Comparison of ENCODE assay signal across 8 mouse cellular contexts in genomic region chr11:97052219-97052646, GRCm38 (mm10). TPM values are rescaled to one million over a fixed set of nuclear protein-coding genes. Genes with fewer than 3 reads are reported as not detected.
A peak's percentile ranks its signal among the peaks of the same experiment; 100 is the strongest.
DNase-seq lines count a peak whose midpoint lies in the region; ATAC-seq and TF ChIP-seq lines count a peak whose summit lies in the region.

No protein-coding gene starts in this region.

- peaks cover 53% of the 10 kb centered on the region for H3K36me3 ChIP-seq in midbrain, embryonic 12.5 days
- H3K36me3 ChIP-seq in midbrain, embryonic 15.5 days (replicated peaks), result peaks cover 30% of the 10 kb centered on the region; the same call in 1 of the 2 replicates
- peaks cover 50% of the 10 kb centered on the region for H3K36me3 ChIP-seq in lung, embryonic 14.5 days (ENCODE audit: insufficient read depth)
- H3K36me3 ChIP-seq in stomach, postnatal 0 days (ENCODE audit: control insufficient read depth, insufficient read depth, low read length), result peaks cover 10% of the 10 kb centered on the region

- TF ChIP-seq EP300 in stomach, postnatal 0 days (optimal IDR thresholded peaks at IDR 0.05), result no peak

- 30% methylated on average over 11 of the region's 11 CpGs for WGBS in midbrain, embryonic 12.5 days
- WGBS in midbrain, embryonic 15.5 days, result 34% methylated on average over 11 of the region's 11 CpGs
- WGBS in lung, embryonic 14.5 days, result 21% methylated on average over 11 of the region's 11 CpGs
- 15% methylated on average over 11 of the region's 11 CpGs for WGBS in stomach, postnatal 0 days

- DNase-seq in kidney, adult 18-20 months, result peak; percentile 55
- peak; percentile 61 for DNase-seq in lung, embryonic 14.5 days
- DNase-seq in stomach, postnatal 0 days (ENCODE audit: low spot score), result peak; percentile 90
- no peak for DNase-seq in layer of hippocampus, postnatal 25 days (ENCODE audit: extremely low spot score in 1 of 2, low spot score in 1 of 2)
- DNase-seq in gastrocnemius, adult 8-10 months (ENCODE audit: low spot score in 2 of 2), result no peak

- H3K4me3 ChIP-seq in midbrain, embryonic 12.5 days, result peak overlapping the region; percentile 73; the same call in 1 of the 2 replicates
- H3K4me3 ChIP-seq in midbrain, embryonic 15.5 days, result no peak overlapping the region
- peak overlapping the region; percentile 65; the same call in 1 of the 2 replicates for H3K4me3 ChIP-seq in lung, embryonic 14.5 days (ENCODE audit: low read depth, low read length)
- H3K4me3 ChIP-seq in stomach, postnatal 0 days (ENCODE audit: low read depth, low read length), result peak overlapping the region; percentile 69

- no peak overlapping the region for H3K9ac ChIP-seq in midbrain, embryonic 12.5 days (replicated peaks)
- no peak overlapping the region for H3K9ac ChIP-seq in midbrain, embryonic 15.5 days
- no peak overlapping the region; the same call in none of the 2 replicates for H3K9ac ChIP-seq in lung, embryonic 14.5 days
- peak overlapping the region; percentile 78 for H3K9ac ChIP-seq in stomach, postnatal 0 days (ENCODE audit: low read length)

- H3K27ac ChIP-seq in midbrain, embryonic 12.5 days (replicated peaks), result no peak overlapping the region
- H3K27ac ChIP-seq in midbrain, embryonic 15.5 days, result no peak overlapping the region
- peak overlapping the region; percentile 69; the same call in 1 of the 2 replicates for H3K27ac ChIP-seq in lung, embryonic 14.5 days (ENCODE audit: low read depth)
- H3K27ac ChIP-seq in stomach, postnatal 0 days (replicated peaks), result peak overlapping the region; percentile 77; the same call in 1 of the 2 replicates

- H3K4me2 ChIP-seq in midbrain, embryonic 12.5 days (replicated peaks), result peak overlapping the region; percentile 95; the same call in 1 of the 2 replicates
- no peak overlapping the region for H3K4me2 ChIP-seq in midbrain, embryonic 15.5 days
- H3K4me2 ChIP-seq in lung, embryonic 14.5 days, result peak overlapping the region; percentile 90
- peak overlapping the region; percentile 81 for H3K4me2 ChIP-seq in stomach, postnatal 0 days (replicated peaks; ENCODE audit: low read depth)

- TF ChIP-seq CTCF in lung, embryonic 14.5 days (IDR thresholded peaks at IDR 0.05; ENCODE audit: low read depth), result no peak
- no peak for TF ChIP-seq CTCF in stomach, postnatal 0 days (IDR thresholded peaks at IDR 0.05; ENCODE audit: low read depth)

- H3K27me3 ChIP-seq in midbrain, embryonic 12.5 days, result no peaks in the 10 kb centered on the region
- no peaks in the 10 kb centered on the region for H3K27me3 ChIP-seq in midbrain, embryonic 15.5 days (replicated peaks)
- H3K27me3 ChIP-seq in lung, embryonic 14.5 days (ENCODE audit: insufficient read depth, low read length), result no peaks in the 10 kb centered on the region
- no peaks in the 10 kb centered on the region for H3K27me3 ChIP-seq in stomach, postnatal 0 days (ENCODE audit: control insufficient read depth, insufficient read depth, low read length)

- H3K9me3 ChIP-seq in midbrain, embryonic 12.5 days, result no peaks in the 10 kb centered on the region
- H3K9me3 ChIP-seq in midbrain, embryonic 15.5 days, result no peaks in the 10 kb centered on the region
- no peaks in the 10 kb centered on the region for H3K9me3 ChIP-seq in lung, embryonic 14.5 days (ENCODE audit: low read depth, low read length)
- H3K9me3 ChIP-seq in stomach, postnatal 0 days (ENCODE audit: control insufficient read depth, low read length), result no peaks in the 10 kb centered on the region

- H3K4me1 ChIP-seq in midbrain, embryonic 12.5 days, result peaks cover 23% of the 10 kb centered on the region
- peaks cover 27% of the 10 kb centered on the region for H3K4me1 ChIP-seq in midbrain, embryonic 15.5 days
- H3K4me1 ChIP-seq in lung, embryonic 14.5 days (ENCODE audit: insufficient read depth), result 0 out of 2 replicates have a peak, but pooled peaks cover 8% of the 10 kb centered on the region
- peaks cover 5% of the 10 kb centered on the region for H3K4me1 ChIP-seq in stomach, postnatal 0 days (replicated peaks; ENCODE audit: control insufficient read depth, insufficient read depth)

- ATAC-seq in midbrain, embryonic 12.5 days (ENCODE audit: low FRiP score, low read depth), result no peak
- ATAC-seq in midbrain, embryonic 15.5 days (replicated peaks), result no peak
- peak; percentile 23; the same call in 1 of the 2 replicates for ATAC-seq in common myeloid progenitor, adult 5-6 weeks (replicated peaks; ENCODE audit: low read depth, poor library complexity, severe bottlenecking)
- ATAC-seq in lung, embryonic 14.5 days (ENCODE audit: insufficient read depth), result peak; percentile 65
- peak; percentile 85 for ATAC-seq in stomach, postnatal 0 days (ENCODE audit: low FRiP score, low TSS enrichment)

RNA-seq across cellular contexts. Expression of gene Osbpl7, which starts 1.8 kb away (rescaled TPM):
- polyA plus RNA-seq in midbrain, embryonic 12.5 days (2016; fragmentation: Nextera tagmentation; extraction: Ambion mirVana), result 8.5 and 10.8 TPM in 2 replicates
- polyA plus RNA-seq in midbrain, embryonic 15.5 days (2015; fragmentation: Nextera tagmentation; extraction: Ambion mirVana), result 12.8 and 14.1 TPM in 2 replicates
- total RNA-seq in common myeloid progenitor, adult 5-6 weeks (2017), result 8.2 and 11.1 TPM in 2 replicates
- 6.3 and 12.8 TPM in 2 replicates for polyA plus RNA-seq in lung, embryonic 14.5 days (2014; fragmentation: Nextera tagmentation; extraction: Ambion mirVana)
- 7.5 and 8.6 TPM in 2 replicates for polyA plus RNA-seq in stomach, postnatal 0 days (2015; fragmentation: Nextera tagmentation; extraction: Ambion mirVana)
- 10 to 100 TPM; 15.8 to 16.5 TPM for total RNA-seq in layer of hippocampus, postnatal 25 days (2021)
- total RNA-seq in gastrocnemius, adult 8-10 months (2022), result 1 to 10 TPM; 3.0 to 4.5 (median 3.2) TPM

RNA-seq across cellular contexts. Expression of gene Mrpl10, which starts 10.9 kb away (rescaled TPM):
- polyA plus RNA-seq in midbrain, embryonic 12.5 days (2016; fragmentation: Nextera tagmentation; extraction: Ambion mirVana), result 63.4 and 64.4 TPM in 2 replicates
- polyA plus RNA-seq in midbrain, embryonic 15.5 days (2015; fragmentation: Nextera tagmentation; extraction: Ambion mirVana), result 54.5 and 60.2 TPM in 2 replicates
- total RNA-seq in common myeloid progenitor, adult 5-6 weeks (2017), result 15.2 and 17.0 TPM in 2 replicates
- polyA plus RNA-seq in lung, embryonic 14.5 days (2014; fragmentation: Nextera tagmentation; extraction: Ambion mirVana), result 84.5 and 85.5 TPM in 2 replicates
- polyA plus RNA-seq in stomach, postnatal 0 days (2015; fragmentation: Nextera tagmentation; extraction: Ambion mirVana), result 56.3 and 60.8 TPM in 2 replicates
- 10 to 100 TPM; 76.3 to 83.6 TPM for total RNA-seq in layer of hippocampus, postnatal 25 days (2021)
- 10 to 100 TPM; 44.1 to 52.7 (median 45.6) TPM for total RNA-seq in gastrocnemius, adult 8-10 months (2022)

RNA-seq across cellular contexts. Expression of gene Lrrc46, which starts 11.0 kb away (rescaled TPM):
- 2.4 and 3.3 TPM in 2 replicates for polyA plus RNA-seq in midbrain, embryonic 12.5 days (2016; fragmentation: Nextera tagmentation; extraction: Ambion mirVana)
- 3.4 and 3.8 TPM in 2 replicates for polyA plus RNA-seq in midbrain, embryonic 15.5 days (2015; fragmentation: Nextera tagmentation; extraction: Ambion mirVana)
- total RNA-seq in common myeloid progenitor, adult 5-6 weeks (2017), result 0.64 and 2.0 TPM in 2 replicates
- polyA plus RNA-seq in lung, embryonic 14.5 days (2014; fragmentation: Nextera tagmentation; extraction: Ambion mirVana), result 1.1 and 1.5 TPM in 2 replicates
- polyA plus RNA-seq in stomach, postnatal 0 days (2015; fragmentation: Nextera tagmentation; extraction: Ambion mirVana), result 0.36 and 0.45 TPM in 2 replicates
- total RNA-seq in layer of hippocampus, postnatal 25 days (2021), result 1 to 10 TPM in 1 of 2 experiments, under 1 TPM in 1; 0.74 to 1.0 TPM
- total RNA-seq in gastrocnemius, adult 8-10 months (2022), result not detected

RNA-seq across cellular contexts. Expression of gene Scrn2, which starts 22.5 kb away (rescaled TPM):
- polyA plus RNA-seq in midbrain, embryonic 12.5 days (2016; fragmentation: Nextera tagmentation; extraction: Ambion mirVana), result 22.5 and 24.2 TPM in 2 replicates
- polyA plus RNA-seq in midbrain, embryonic 15.5 days (2015; fragmentation: Nextera tagmentation; extraction: Ambion mirVana), result 15.0 and 16.4 TPM in 2 replicates
- 18.4 and 21.5 TPM in 2 replicates for total RNA-seq in common myeloid progenitor, adult 5-6 weeks (2017)
- 24.5 and 30.2 TPM in 2 replicates for polyA plus RNA-seq in lung, embryonic 14.5 days (2014; fragmentation: Nextera tagmentation; extraction: Ambion mirVana)
- polyA plus RNA-seq in stomach, postnatal 0 days (2015; fragmentation: Nextera tagmentation; extraction: Ambion mirVana), result 11.8 and 12.5 TPM in 2 replicates
- 1 to 10 TPM; 4.0 to 4.2 TPM for total RNA-seq in layer of hippocampus, postnatal 25 days (2021)
- total RNA-seq in gastrocnemius, adult 8-10 months (2022), result 10 to 100 TPM; 13.0 to 14.4 (median 13.6) TPM

RNA-seq across cellular contexts. Expression of gene Sp6, which starts 39.0 kb away (rescaled TPM):
- 0.26 and 0.63 TPM in 2 replicates for polyA plus RNA-seq in midbrain, embryonic 12.5 days (2016; fragmentation: Nextera tagmentation; extraction: Ambion mirVana)
- 0.37 TPM in 1 of 2 replicates, not detected in the other for polyA plus RNA-seq in midbrain, embryonic 15.5 days (2015; fragmentation: Nextera tagmentation; extraction: Ambion mirVana)
- 0.59 TPM in 1 of 2 replicates, not detected in the other for total RNA-seq in common myeloid progenitor, adult 5-6 weeks (2017)
- polyA plus RNA-seq in lung, embryonic 14.5 days (2014; fragmentation: Nextera tagmentation; extraction: Ambion mirVana), result 0.22 and 0.43 TPM in 2 replicates
- 21.2 and 22.0 TPM in 2 replicates for polyA plus RNA-seq in stomach, postnatal 0 days (2015; fragmentation: Nextera tagmentation; extraction: Ambion mirVana)
- total RNA-seq in layer of hippocampus, postnatal 25 days (2021), result 1 to 10 TPM in 1 of 2 experiments, under 1 TPM in 1; 0.86 to 1.8 TPM
- total RNA-seq in gastrocnemius, adult 8-10 months (2022), result under 1 TPM in 2 of 4 experiments, not detected in 2; 0.07 to 0.13 TPM

Comparison
In these comparisons a context has a peak if more than half of its experiments do, and no peak if none do; other contexts are left out.
1. ATAC-seq: peak in common myeloid progenitor, adult 5-6 weeks (single experiment), lung, embryonic 14.5 days (single experiment) and stomach, postnatal 0 days (single experiment); none in midbrain, embryonic 12.5 days (single experiment) and midbrain, embryonic 15.5 days (single experiment).
2. H3K27ac ChIP-seq: peak in lung, embryonic 14.5 days (single experiment) and stomach, postnatal 0 days (single experiment); none in midbrain, embryonic 12.5 days (single experiment) and midbrain, embryonic 15.5 days (single experiment).
3. DNase-seq: peak in kidney, adult 18-20 months (single experiment), lung, embryonic 14.5 days (single experiment) and stomach, postnatal 0 days (single experiment); none in layer of hippocampus, postnatal 25 days (0 of 2) and gastrocnemius, adult 8-10 months (0 of 2).